Mouse (Mus musculus) spleen, adult 2 months (tissue): ENCODE measurements around the gene Zcchc24. TPM values are rescaled to one million over a fixed set of nuclear protein-coding genes. Genes with fewer than 3 reads are reported as not detected.

Experiments used
- DNase-seq, 2 experiments: peaks; one replicate each; pipeline versions ENCODE4 v3.0.0 to v3.0.0-alpha.2; 2012 to 2021; ENCODE audit warnings: low spot score in 2 of 2, low read depth in 1 of 2
- H3K27ac ChIP-seq: fragments of 200-500 bp; 2 replicates; pipeline ENCODE4 v1.5.1; 2012; ENCODE audit warnings: low read length, inconsistent platforms; ENCODE audit not compliant: insufficient read depth
- H3K27me3 ChIP-seq: fragments of 200-500 bp; 2 replicates; pipeline ENCODE4 v1.6.1; 2012; ENCODE audit warnings: mild to moderate bottlenecking, moderate library complexity, low read length, inconsistent platforms; ENCODE audit not compliant: control insufficient read depth, insufficient read depth
- H3K36me3 ChIP-seq: fragments of 200-500 bp; 2 replicates; pipeline ENCODE4 v1.6.1; 2012; ENCODE audit warnings: mild to moderate bottlenecking, low read length, inconsistent platforms; ENCODE audit not compliant: control insufficient read depth, insufficient read depth
- H3K4me1 ChIP-seq: fragments of 200-500 bp; 2 replicates; pipeline ENCODE4 v1.6.1; 2011; ENCODE audit warnings: inconsistent platforms; ENCODE audit not compliant: control insufficient read depth, insufficient read depth, insufficient read length
- H3K4me3 ChIP-seq: fragments of 200-500 bp; 2 replicates; pipeline ENCODE4 v1.5.1; 2011; ENCODE audit warnings: mild to moderate bottlenecking, inconsistent platforms; ENCODE audit not compliant: insufficient read depth, insufficient read length; ENCODE audit errors: extremely low read depth
- CTCF ChIP-seq: fragments of 200-500 bp; IDR thresholded peaks from 2 replicates; pipeline ENCODE4 v1.5.1; 2011; ENCODE audit warnings: mild to moderate bottlenecking, inconsistent platforms; ENCODE audit not compliant: insufficient read depth, insufficient read length, insufficient replicate concordance; ENCODE audit errors: extremely low read depth
- POLR2A ChIP-seq: fragments of 200-500 bp; IDR thresholded peaks from 2 replicates; pipeline ENCODE4 v1.6.1; 2011; ENCODE audit warnings: low read depth, low read length, inconsistent platforms
- WGBS: fragments of 180-500 bp; shearing (Covaris S2); methylation state at CpG from one replicate; pipeline ENCODE4 v1.1.7; 2018; 5-methylcytosine and 5-hydroxymethylcytosine counted together
- polyA plus RNA-seq: library from polyadenylated mRNA; depleted of rRNA; stranded (reverse); fragments of >200 nt; gene quantifications from 2 replicates; pipeline ENCODE4 v1.2.3, GENCODE M21; 2012

Gene Zcchc24
- polyA plus RNA-seq, 1 experiment = 14.9 TPM

GRCm38 (mm10) chr14:25682020-25682419 is 86.8 kb downstream of the Zcchc24 start:
- H3K4me1 ChIP-seq = no peaks in the 10 kb centered on the region
- no peak for TF ChIP-seq CTCF
- no peak for TF ChIP-seq POLR2A
- no peak for DNase-seq
- 82% methylated on average over 6 of the region's 6 CpGs for WGBS
- no peaks in the 10 kb centered on the region for H3K36me3 ChIP-seq
- no peak overlapping the region for H3K4me3 ChIP-seq
- no peak overlapping the region for H3K27ac ChIP-seq
- no peaks in the 10 kb centered on the region for H3K27me3 ChIP-seq

GRCm38 (mm10) chr14:25679625-25680024 is 89.2 kb downstream of the Zcchc24 start:
- no peaks in the 10 kb centered on the region for H3K4me1 ChIP-seq
- DNase-seq = no peak
- TF ChIP-seq CTCF (no peak), POLR2A (no peak)
- 83% methylated on average over 7 of the region's 7 CpGs for WGBS
- no peaks in the 10 kb centered on the region for H3K27me3 ChIP-seq
- no peaks in the 10 kb centered on the region for H3K36me3 ChIP-seq
- no peak overlapping the region for H3K4me3 ChIP-seq
- no peak overlapping the region for H3K27ac ChIP-seq

GRCm38 (mm10) chr14:25667587-25667986 is 101.3 kb downstream of the Zcchc24 start:
- DNase-seq = no peak
- 66% methylated on average over 3 of the region's 3 CpGs for WGBS
- no peak overlapping the region for H3K27ac ChIP-seq
- H3K27me3 ChIP-seq = no peaks in the 10 kb centered on the region
- H3K4me3 ChIP-seq = no peak overlapping the region
- no peaks in the 10 kb centered on the region for H3K4me1 ChIP-seq
- peaks cover 23% of the 10 kb centered on the region for H3K36me3 ChIP-seq
- TF ChIP-seq POLR2A (no peak), CTCF (no peak)

- Histone ChIP-seq H3K27me3 (no peaks in the 10 kb centered on the region), H3K4me3 (no peak overlapping the region), H3K4me1 (no peaks in the 10 kb centered on the region), H3K27ac (no peak overlapping the region), H3K36me3 (peaks cover 28% of the 10 kb centered on the region)
- TF ChIP-seq CTCF (no peak), POLR2A (no peak)
- 92% methylated on average over 2 of the region's 2 CpGs for WGBS
- DNase-seq = no peak
These were observed 102.0 kb downstream of the Zcchc24 start for GRCm38 (mm10) chr14:25666668-25667376.

GRCm38 (mm10) chr14:25665314-25665970 is 103.4 kb downstream of the Zcchc24 start:
- 90% methylated on average over 19 of the region's 19 CpGs for WGBS
- Histone ChIP-seq H3K27me3 (no peaks in the 10 kb centered on the region), H3K27ac (no peak overlapping the region), H3K36me3 (peaks cover 38% of the 10 kb centered on the region), H3K4me3 (no peak overlapping the region), H3K4me1 (no peaks in the 10 kb centered on the region)
- TF ChIP-seq POLR2A (no peak), CTCF (no peak)
- DNase-seq = no peak

- no peak for DNase-seq
- 97% methylated on average over 7 of the region's 7 CpGs for WGBS
- no peaks in the 10 kb centered on the region for H3K27me3 ChIP-seq
- H3K36me3 ChIP-seq = peaks cover 46% of the 10 kb centered on the region
- H3K4me1 ChIP-seq = no peaks in the 10 kb centered on the region
- no peak overlapping the region for H3K4me3 ChIP-seq
- TF ChIP-seq POLR2A (no peak), CTCF (no peak)
- no peak overlapping the region for H3K27ac ChIP-seq
These were observed 104.5 kb downstream of the Zcchc24 start for GRCm38 (mm10) chr14:25664310-25664695.
